Mouse (Mus musculus) stomach, embryonic 14.5 days (tissue): ENCODE results near the gene Kcnj12. TPM values are rescaled to one million over a fixed set of nuclear protein-coding genes. Genes with fewer than 3 reads are reported as not detected.

ENCODE experiments used
- ATAC-seq: fragments of 200-750 bp; cut with Nextera tagmentation; 2 replicates; pipeline ENCODE4 v1.8.0; 2017; ENCODE audit warnings: low read depth, moderate TSS enrichment; ENCODE audit not compliant: insufficient number of reproducible peaks, insufficient read depth, low FRiP score
- H3K27ac ChIP-seq: fragments of 300-500 bp; sonication (generic); 2 replicates; pipeline ENCODE4 v1.5.1; 2014; ENCODE audit warnings: mild to moderate bottlenecking, low read length, moderate library complexity, mixed read lengths
- H3K27me3 ChIP-seq: fragments of 300-500 bp; sonication (generic); 2 replicates; pipeline ENCODE4 v1.6.1; 2014; ENCODE audit warnings: low read length, control low read depth, mixed read lengths; ENCODE audit not compliant: control insufficient read depth, insufficient read depth
- H3K36me3 ChIP-seq: fragments of 300-500 bp; sonication (generic); 2 replicates; pipeline ENCODE4 v1.6.1; 2014; ENCODE audit warnings: mild to moderate bottlenecking, control low read depth, low read length, moderate library complexity, mixed read lengths; ENCODE audit not compliant: control insufficient read depth, insufficient read depth
- H3K4me1 ChIP-seq: fragments of 300-500 bp; sonication (generic); 2 replicates; pipeline ENCODE4 v1.6.1; 2014; ENCODE audit warnings: low read length, control low read depth, mixed read lengths; ENCODE audit not compliant: control insufficient read depth, insufficient read depth
- H3K4me2 ChIP-seq: fragments of 300-500 bp; sonication (generic); replicated peaks from 2 replicates; pipeline ENCODE4 v1.6.1; 2014; ENCODE audit warnings: low read depth, low read length, control low read depth
- H3K4me3 ChIP-seq: fragments of 300-500 bp; sonication (generic); 2 replicates; pipeline ENCODE4 v1.5.1; 2014; ENCODE audit warnings: low read depth, low read length, control low read depth
- H3K9ac ChIP-seq: fragments of 300-500 bp; sonication (generic); replicated peaks from 2 replicates; pipeline ENCODE4 v1.6.1; 2014; ENCODE audit warnings: low read depth, mild to moderate bottlenecking, control low read depth, low read length, moderate library complexity, mixed read lengths
- H3K9me3 ChIP-seq: fragments of 300-500 bp; sonication (generic); 2 replicates; pipeline ENCODE4 v1.6.1; 2016; ENCODE audit warnings: low read depth, low read length, control low read depth; ENCODE audit not compliant: control insufficient read depth
- WGBS: fragments of 180-500 bp; shearing (Covaris S2); extraction: QIAGEN DNeasy Blood & Tissue Kit; methylation state at CpG from one replicate; pipeline ENCODE4 v1.1.7; 2014; 5-methylcytosine and 5-hydroxymethylcytosine counted together
- polyA plus RNA-seq: library from polyadenylated mRNA; unstranded; fragments of >200 nt; fragmentation: Nextera tagmentation; extraction: Ambion mirVana; gene quantifications from 2 replicates; pipeline ENCODE4 v1.2.1, GENCODE M21; 2014

The Kcnj12 gene
- polyA plus RNA-seq, 1 experiment from 2014 or later = 0.77 TPM

GRCm38 (mm10) chr11:61116226-61116625, 93.9 kb downstream of the Kcnj12 start:
- no peak overlapping the region for H3K4me3 ChIP-seq
- no peaks in the 10 kb centered on the region for H3K36me3 ChIP-seq
- no peak for ATAC-seq
- 65% methylated on average over 8 of the region's 8 CpGs for WGBS
- no peak overlapping the region for H3K27ac ChIP-seq
- H3K27me3 ChIP-seq = no peaks in the 10 kb centered on the region
- H3K9ac ChIP-seq = no peak overlapping the region
- no peaks in the 10 kb centered on the region for H3K9me3 ChIP-seq
- no peaks in the 10 kb centered on the region for H3K4me1 ChIP-seq
- H3K4me2 ChIP-seq = no peak overlapping the region

GRCm38 (mm10) chr11:61119996-61120583, 97.7 kb downstream of the Kcnj12 start:
- Histone ChIP-seq H3K9me3 (no peaks in the 10 kb centered on the region), H3K36me3 (no peaks in the 10 kb centered on the region), H3K27me3 (no peaks in the 10 kb centered on the region), H3K4me1 (no peaks in the 10 kb centered on the region), H3K4me3 (no peak overlapping the region), H3K27ac (no peak overlapping the region), H3K9ac (no peak overlapping the region), H3K4me2 (no peak overlapping the region)
- ATAC-seq = no peak
- 88% methylated on average over 3 of the region's 3 CpGs for WGBS

Other genes with a start within 250 kb of the Kcnj12 start
- 13.8 and 14.7 TPM in 2 replicates for gene Top3a, start 245.2 kb upstream of the Kcnj12 start, polyA plus RNA-seq
- 7.0 and 7.8 TPM in 2 replicates for gene Smcr8, start 245.0 kb upstream of the Kcnj12 start, polyA plus RNA-seq
- 65.1 and 66.8 TPM in 2 replicates for gene Shmt1, start 210.8 kb upstream of the Kcnj12 start, polyA plus RNA-seq
- 36.9 and 37.2 TPM in 2 replicates for gene Dhrs7b, start 191.9 kb upstream of the Kcnj12 start, polyA plus RNA-seq
- 65.0 and 74.9 TPM in 2 replicates for gene Tmem11, start 143.3 kb upstream of the Kcnj12 start, polyA plus RNA-seq
- gene Natd1, start 107.8 kb upstream of the Kcnj12 start, polyA plus RNA-seq = 14.7 and 16.7 TPM in 2 replicates
- gene Map2k3, start 90.5 kb upstream of the Kcnj12 start, polyA plus RNA-seq = 79.7 and 80.0 TPM in 2 replicates
- gene Tnfrsf13b, start 104.2 kb downstream of the Kcnj12 start, polyA plus RNA-seq = 1.8 and 2.6 TPM in 2 replicates
- gene Usp22, start 152.5 kb downstream of the Kcnj12 start, polyA plus RNA-seq = 161 and 164 TPM in 2 replicates
- not detected in 2 replicates for gene Aldh3a1, start 185.0 kb downstream of the Kcnj12 start, polyA plus RNA-seq
- gene Aldh3a2, start 244.9 kb downstream of the Kcnj12 start, polyA plus RNA-seq = 47.5 and 53.0 TPM in 2 replicates